Mouse (Mus musculus): Measurements from ENCODE around the gene Abhd13.
A peak's percentile ranks its signal among the peaks of the same experiment; 100 is the strongest.

Gene Abhd13

DNA sequence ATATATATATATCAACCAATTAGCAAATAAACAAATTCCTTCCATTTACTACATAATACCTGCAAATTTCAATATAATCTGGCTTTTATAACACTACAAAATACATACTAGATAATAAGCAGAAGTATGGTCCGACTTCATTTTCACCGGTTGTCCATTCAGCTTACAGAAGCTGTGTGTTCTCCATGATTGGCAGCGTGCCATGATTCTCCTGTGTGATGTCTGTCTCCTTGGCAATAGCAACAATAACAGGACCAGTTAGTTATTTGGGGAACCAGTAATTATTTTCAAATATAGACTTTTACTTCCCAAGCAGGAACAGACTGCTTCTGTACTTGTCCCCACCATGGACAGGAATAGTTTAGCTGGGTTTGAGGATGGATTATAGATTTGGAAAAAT, 39.7 kb downstream of the Abhd13 start:
- DNase-seq = peak; percentile 10

DNA sequence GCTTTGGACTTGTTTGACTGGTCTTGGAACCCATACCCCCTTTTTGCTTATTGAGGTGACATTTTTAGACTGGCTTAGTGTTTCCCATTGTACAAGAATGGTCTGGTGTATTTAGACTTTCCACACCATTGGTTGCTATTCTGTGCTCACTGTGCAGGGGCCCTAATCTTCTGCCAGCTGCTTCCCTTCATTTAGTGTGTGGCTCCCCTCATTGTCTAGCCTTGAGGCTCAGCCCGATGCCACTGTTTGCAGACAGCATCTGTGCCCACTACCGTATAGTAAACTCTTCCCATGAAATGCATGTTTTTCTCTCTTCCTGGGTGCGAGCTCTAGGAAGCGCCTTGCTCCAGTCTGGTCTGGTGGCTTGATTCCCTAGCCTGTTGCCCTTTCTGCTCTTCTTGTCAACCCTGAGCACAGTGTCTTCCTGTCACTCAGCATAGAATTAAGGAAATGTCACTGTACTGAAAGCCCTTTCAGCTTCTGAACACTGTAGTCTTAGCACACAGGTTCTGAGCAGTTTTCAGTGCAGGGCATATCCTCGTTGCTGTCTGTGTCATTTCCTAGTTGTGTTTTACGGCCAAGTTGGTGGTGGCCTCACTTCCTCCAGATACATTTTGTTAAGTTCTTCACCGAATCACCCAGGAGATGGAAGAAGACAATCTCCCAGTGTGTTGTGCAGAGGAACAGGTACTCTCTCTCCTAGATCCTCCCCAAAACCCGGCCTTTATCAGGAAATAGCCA, 53.0 kb downstream of the Abhd13 start:
- DNase-seq = no peak

DNA sequence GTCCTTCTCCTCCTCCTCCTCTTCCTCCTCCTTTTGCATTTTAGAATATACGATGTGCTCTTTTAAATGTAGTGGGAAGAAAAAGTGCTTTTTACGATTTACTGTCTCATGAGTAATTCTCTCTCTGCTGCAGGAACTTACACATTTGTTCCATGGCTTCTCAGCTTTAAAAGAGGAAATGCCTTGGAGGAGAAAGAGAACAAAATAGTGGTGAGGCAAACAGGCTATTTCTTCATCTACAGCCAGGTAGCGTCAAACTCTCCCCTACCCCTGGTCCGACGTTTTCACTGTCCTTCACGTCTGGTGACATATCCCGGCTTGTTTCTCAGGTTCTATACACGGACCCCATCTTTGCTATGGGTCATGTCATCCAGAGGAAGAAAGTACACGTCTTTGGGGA, 53.7 kb downstream of the Abhd13 start:
- no peak for DNase-seq

- DNase-seq = no peak
Measured at GRCm38 (mm10) chr8:10040866-10041265, 63.4 kb downstream of the Abhd13 start.
